In genomic region chr4:97693931-97694330, GRCm38 (mm10) we compare ENCODE assay signal across 20 mouse cellular contexts.
DNase-seq lines count a peak whose midpoint lies in the region; ATAC-seq and TF ChIP-seq lines count a peak whose summit lies in the region.
"Had no signal": no experiment of that assay in that cellular context is flagged by ENCODE, and none has a peak within 500 bp of the region (broad histone marks: within the 10 kb centered on the region; RNA-seq: fewer than 3 reads in every experiment).

No protein-coding gene starts in this region.

- no peak overlapping the region for H3K4me3 ChIP-seq in heart, embryonic 11.5 days (ENCODE audit: low read depth, low read length)
- no peak overlapping the region for H3K4me3 ChIP-seq in gastrocnemius, adult 2 months
- no peak overlapping the region for H3K4me3 ChIP-seq in midbrain, embryonic 14.5 days (replicated peaks; ENCODE audit: low read depth, low read length)
- H3K4me3 ChIP-seq: embryonic facial prominence, embryonic 15.5 days; hindbrain, embryonic 12.5 days; limb, embryonic 15.5 days; liver, embryonic 15.5 days; midbrain, embryonic 10.5 days had no signal

- H3K27me3 ChIP-seq in heart, embryonic 11.5 days (ENCODE audit: control insufficient read depth, insufficient read depth, low read length), result no peaks in the 10 kb centered on the region
- no peaks in the 10 kb centered on the region for H3K27me3 ChIP-seq in midbrain, embryonic 14.5 days (ENCODE audit: control insufficient read depth, insufficient read depth, low read length)
- H3K27me3 ChIP-seq: embryonic facial prominence, embryonic 15.5 days; hindbrain, embryonic 12.5 days; liver, embryonic 15.5 days had no signal

- H3K9me3 ChIP-seq in heart, embryonic 11.5 days (replicated peaks; ENCODE audit: control insufficient read depth, low read length), result no peaks in the 10 kb centered on the region
- no peaks in the 10 kb centered on the region for H3K9me3 ChIP-seq in midbrain, embryonic 14.5 days (ENCODE audit: control insufficient read depth, low read length)
- H3K9me3 ChIP-seq: embryonic facial prominence, embryonic 15.5 days; hindbrain, embryonic 12.5 days; limb, embryonic 15.5 days; liver, embryonic 15.5 days; midbrain, embryonic 10.5 days had no signal

- intact Hi-C loops in gastrocnemius, adult 2 months (cut with DNase I), result no loop called here
- intact Hi-C loops in heart, postnatal 10 days (cut with DNase I), result loop anchor here (10.0 kb wide), 1 partner anchor 1011 kb away; no protein-coding TSS in a partner anchor

- 72% methylated on average over 4 of the region's 4 CpGs for WGBS in heart, embryonic 11.5 days (ENCODE audit: insufficient replicate concordance)
- 92% methylated on average over 4 of the region's 4 CpGs for WGBS in midbrain, embryonic 14.5 days

- no peak for TF ChIP-seq CTCF in gastrocnemius, adult 2 months (IDR thresholded peaks at IDR 0.05)

- ATAC-seq in heart, embryonic 11.5 days (replicated peaks; ENCODE audit: insufficient number of reproducible peaks, low FRiP score, low TSS enrichment), result no peak
- no peak for ATAC-seq in midbrain, embryonic 14.5 days (ENCODE audit: low FRiP score, low TSS enrichment)
- ATAC-seq: forebrain, embryonic 16.5 days had no signal

- DNase-seq in heart, adult 18-20 months, result peak; percentile 51 to 79
- peak; percentile 48 for DNase-seq in gastrocnemius, adult 2 months
- DNase-seq in heart, postnatal 10 days, result peak; percentile 29 to 40
- DNase-seq in lung, postnatal 25 days (ENCODE audit: low spot score), result peak; percentile 50
- no peak for DNase-seq in spleen, postnatal 10 days (ENCODE audit: low spot score in 2 of 2)
- no peak for DNase-seq in midbrain, embryonic 14.5 days
- DNase-seq: adrenal gland, adult 2 months; B cell, adult 2 months; cerebellum, adult 9-10 months; kidney, adult 2 months; kidney, postnatal 14 days; right cerebral cortex, postnatal 25 days had no signal

- H3K4me2 ChIP-seq in heart, embryonic 11.5 days, result no peak overlapping the region
- no peak overlapping the region for H3K4me2 ChIP-seq in midbrain, embryonic 14.5 days (ENCODE audit: low read length)
- H3K4me2 ChIP-seq: embryonic facial prominence, embryonic 15.5 days; hindbrain, embryonic 12.5 days; limb, embryonic 15.5 days; liver, embryonic 15.5 days had no signal

- peaks cover 5% of the 10 kb centered on the region; the same call in 1 of the 2 replicates for H3K4me1 ChIP-seq in heart, embryonic 11.5 days (ENCODE audit: control insufficient read depth, insufficient read depth, low read length)
- peaks cover 5% of the 10 kb centered on the region; the same call in 1 of the 2 replicates for H3K4me1 ChIP-seq in midbrain, embryonic 14.5 days (ENCODE audit: control insufficient read depth, insufficient read depth, low read length)
- H3K4me1 ChIP-seq: liver, embryonic 15.5 days; midbrain, embryonic 10.5 days had no signal

- no peak overlapping the region for H3K27ac ChIP-seq in heart, embryonic 11.5 days (ENCODE audit: low read depth, low read length)
- H3K27ac ChIP-seq in gastrocnemius, adult 2 months, result no peak overlapping the region
- H3K27ac ChIP-seq in midbrain, embryonic 14.5 days (replicated peaks; ENCODE audit: low read depth, low read length), result no peak overlapping the region
- H3K27ac ChIP-seq: embryonic facial prominence, embryonic 15.5 days; hindbrain, embryonic 12.5 days; liver, embryonic 15.5 days; macrophage; midbrain, embryonic 10.5 days had no signal

- H3K9ac ChIP-seq in heart, embryonic 11.5 days (ENCODE audit: low read depth, low read length), result no peak overlapping the region
- H3K9ac ChIP-seq in midbrain, embryonic 14.5 days (replicated peaks; ENCODE audit: low read length), result no peak overlapping the region
- H3K9ac ChIP-seq: embryonic facial prominence, embryonic 15.5 days; hindbrain, embryonic 12.5 days; limb, embryonic 15.5 days; liver, embryonic 15.5 days had no signal

- no peaks in the 10 kb centered on the region for H3K36me3 ChIP-seq in heart, embryonic 11.5 days (ENCODE audit: control insufficient read depth, insufficient read depth, low read length)
- no peaks in the 10 kb centered on the region for H3K36me3 ChIP-seq in midbrain, embryonic 14.5 days (ENCODE audit: control insufficient read depth, insufficient read depth, low read length)
- H3K36me3 ChIP-seq: embryonic facial prominence, embryonic 15.5 days; hindbrain, embryonic 12.5 days; limb, embryonic 15.5 days; liver, embryonic 15.5 days; midbrain, embryonic 10.5 days had no signal

Comparison
In these comparisons a context has a peak if more than half of its experiments do, and no peak if none do; other contexts are left out.
1. DNase-seq: peak in heart, adult 18-20 months (2 of 2), gastrocnemius, adult 2 months (single experiment), heart, postnatal 10 days (2 of 2) and lung, postnatal 25 days (single experiment); none in spleen, postnatal 10 days (0 of 2) and midbrain, embryonic 14.5 days (single experiment).